Mouse (Mus musculus): ENCODE results near the gene Ovol3.
"Not testable (repeated sequence)": the region's sequence is repeated elsewhere in the genome, so short reads cannot be mapped to it uniquely, and the experiment has no call there.

The Ovol3 gene

DNA sequence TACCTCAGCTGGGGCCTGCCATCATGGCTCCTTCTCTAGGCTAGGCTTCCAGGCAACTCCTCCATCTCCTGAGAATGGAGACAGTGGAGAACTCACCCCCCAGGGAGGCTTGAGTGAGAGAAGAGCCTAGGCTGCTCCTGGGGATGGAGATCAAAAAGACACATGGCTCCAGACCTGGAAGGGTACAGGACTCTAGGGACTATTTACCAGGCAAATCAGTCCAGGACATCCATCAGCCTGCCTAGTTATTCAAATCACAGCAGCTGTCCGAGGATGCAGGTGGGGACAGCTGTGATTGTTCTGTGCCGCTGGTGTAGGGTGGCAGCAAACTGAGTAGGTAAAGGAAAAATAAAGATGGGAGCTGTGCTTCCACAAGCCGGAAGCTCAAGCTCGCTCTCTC lies at the start of gene Ovol3:
Ovol3 (minus strand) TSS at position 101 of the 400 bp plus-strand sequence.
- in situ Hi-C loops (cut with MboI; ENCODE audit: unreplicated experiment in 2 of 2): no loop called here

DNA sequence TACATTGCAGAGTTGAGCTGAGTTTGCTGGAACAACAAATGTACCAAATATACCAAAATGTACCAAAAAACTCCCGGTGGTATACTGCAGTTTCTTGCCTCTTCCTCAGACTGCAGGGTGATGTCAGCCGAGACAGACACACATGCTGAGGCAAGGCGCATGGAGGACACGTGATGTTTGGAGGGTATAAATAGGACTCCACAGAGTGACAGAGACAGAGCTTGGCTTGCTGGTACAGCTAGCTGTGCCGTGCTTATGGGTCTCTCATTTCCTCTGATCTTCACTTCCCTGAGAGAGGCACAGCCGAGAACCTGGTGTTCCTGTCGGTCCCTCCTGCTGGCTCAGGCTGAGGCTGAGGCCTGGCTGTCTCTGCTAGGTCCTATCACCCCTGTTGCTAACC lies 47.2 kb upstream of the Ovol3 start:
- in situ Hi-C loops (cut with MboI; ENCODE audit: unreplicated experiment in 2 of 2): no loop called here

DNA sequence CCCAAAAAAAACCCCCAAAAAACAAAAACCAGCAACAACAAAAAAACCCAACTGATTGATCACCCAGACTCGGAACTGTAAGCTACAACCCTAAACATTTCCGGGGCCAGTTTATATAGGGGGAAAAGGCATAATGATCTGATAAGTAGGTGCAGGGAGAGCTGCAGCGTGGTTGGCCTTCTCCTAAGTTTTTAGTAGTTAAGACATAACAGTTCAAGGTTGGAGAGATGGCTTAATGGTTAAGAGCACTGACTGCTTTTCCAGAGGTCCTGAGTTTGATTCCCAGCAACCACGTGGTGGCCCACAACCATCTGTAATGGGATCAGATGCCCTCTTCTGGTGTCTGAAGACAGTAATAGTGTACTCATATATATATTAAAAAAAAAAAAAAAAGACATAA lies 46.0 kb upstream of the Ovol3 start:
- in situ Hi-C loops (cut with MboI; ENCODE audit: unreplicated experiment in 2 of 2): no loop called here

DNA sequence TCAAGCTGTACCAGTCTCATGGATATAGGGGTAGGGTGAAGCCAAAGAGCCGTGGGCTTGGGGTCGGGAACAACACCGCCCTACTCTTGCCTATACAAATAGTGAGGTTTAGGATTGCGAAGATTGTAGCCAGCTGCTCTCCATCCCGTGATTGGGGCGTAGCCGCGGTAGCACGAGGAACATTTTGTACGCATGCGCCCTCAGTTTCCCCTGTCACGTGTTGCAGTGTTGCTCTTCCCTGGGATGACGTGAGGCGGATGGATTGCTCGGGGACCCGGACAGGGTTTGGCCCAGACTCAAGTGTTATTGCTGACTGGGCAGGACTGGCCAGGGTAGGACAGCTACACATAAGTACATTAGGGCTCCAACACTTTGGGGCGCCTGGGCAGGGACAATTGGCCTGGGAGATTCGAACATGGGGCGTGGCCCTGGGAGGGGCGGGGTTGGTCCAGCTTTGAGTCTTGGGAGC lies 45.2 kb upstream of the Ovol3 start:
- in situ Hi-C loops (cut with MboI; ENCODE audit: unreplicated experiment in 2 of 2): no loop called here

DNA sequence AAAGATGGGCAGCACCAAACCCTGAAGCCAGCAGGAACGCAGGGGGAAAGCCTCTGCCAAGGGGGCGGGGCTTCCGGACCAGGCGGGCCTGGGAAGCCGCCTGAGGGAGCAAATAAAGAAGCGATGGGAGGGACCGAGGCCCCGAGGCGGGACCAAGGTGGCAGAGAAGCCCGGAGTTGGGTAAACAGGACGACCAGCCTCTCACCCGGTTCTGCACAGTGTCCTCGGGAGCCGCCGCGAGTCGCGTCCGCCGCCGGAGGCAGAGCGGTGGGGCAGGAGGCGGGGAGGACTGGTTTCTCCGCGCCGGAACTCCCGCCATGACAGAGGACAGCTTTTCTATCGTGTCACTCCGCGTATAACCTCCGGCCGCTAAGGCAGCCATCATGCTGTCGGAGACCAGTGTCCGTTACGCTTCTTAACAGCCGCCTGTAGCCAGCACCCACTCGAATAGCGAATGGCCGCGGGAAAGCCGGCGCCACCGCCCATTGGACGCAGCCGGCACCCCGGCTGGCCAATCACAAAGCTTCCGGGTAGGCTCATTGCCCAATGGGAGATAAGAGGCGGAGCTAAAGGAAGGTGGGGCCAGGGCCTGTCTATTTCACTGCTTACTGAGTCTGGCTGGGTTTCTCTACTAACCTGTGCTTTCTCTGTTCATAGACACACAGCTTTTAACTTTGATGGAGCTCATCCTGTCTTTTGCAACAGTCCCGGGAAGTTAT lies 44.6 kb upstream of the Ovol3 start, which contains the start of the genes Thap8 and Wdr62:
Thap8 (plus strand) TSS at position 144 of the 719 bp plus-strand sequence.
Wdr62 (minus strand) TSS at position 469 of the 719 bp plus-strand sequence.
- in situ Hi-C loops (cut with MboI; ENCODE audit: unreplicated experiment in 2 of 2): no loop called here

DNA sequence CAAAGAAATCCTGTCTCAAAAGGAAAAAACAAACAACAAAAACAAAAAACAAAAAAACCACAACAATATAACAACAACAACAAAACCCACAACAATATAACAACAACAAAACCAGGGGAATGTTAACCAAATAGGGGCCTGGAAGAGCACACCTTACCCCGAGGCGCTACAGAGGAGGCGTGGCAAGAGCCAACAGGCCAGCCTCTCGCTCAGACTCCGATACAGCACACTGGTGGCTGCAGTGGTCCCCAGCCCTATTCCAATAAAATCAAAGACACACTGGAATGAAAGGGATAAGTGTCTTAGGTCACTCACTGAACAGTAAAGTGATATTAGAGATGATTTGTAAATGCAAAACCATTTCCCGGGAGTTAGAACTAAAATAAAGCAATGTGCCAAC lies 44.0 kb upstream of the Ovol3 start:
- in situ Hi-C loops (cut with MboI; ENCODE audit: unreplicated experiment in 2 of 2): no loop called here

DNA sequence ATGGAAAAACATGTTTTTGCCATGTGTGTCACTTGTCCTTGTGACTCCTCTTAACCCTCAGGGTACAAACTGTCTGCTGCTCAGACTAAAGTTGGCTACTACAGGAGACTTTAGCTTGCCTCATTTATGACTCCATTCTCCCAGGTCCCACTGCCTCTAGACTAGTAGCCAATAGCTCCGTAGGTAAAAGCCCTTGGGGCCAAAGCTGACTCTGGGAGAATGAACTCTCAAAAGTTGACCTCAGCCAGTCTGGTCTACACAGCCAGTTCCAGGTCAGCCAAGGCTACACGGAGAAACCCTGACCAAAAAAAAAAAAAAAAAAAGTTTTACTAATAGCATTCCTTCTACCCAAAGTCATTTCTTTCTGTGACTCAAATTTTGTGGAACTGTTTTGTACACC lies 43.4 kb upstream of the Ovol3 start:
- in situ Hi-C loops (cut with MboI; ENCODE audit: unreplicated experiment in 2 of 2): no loop called here

DNA sequence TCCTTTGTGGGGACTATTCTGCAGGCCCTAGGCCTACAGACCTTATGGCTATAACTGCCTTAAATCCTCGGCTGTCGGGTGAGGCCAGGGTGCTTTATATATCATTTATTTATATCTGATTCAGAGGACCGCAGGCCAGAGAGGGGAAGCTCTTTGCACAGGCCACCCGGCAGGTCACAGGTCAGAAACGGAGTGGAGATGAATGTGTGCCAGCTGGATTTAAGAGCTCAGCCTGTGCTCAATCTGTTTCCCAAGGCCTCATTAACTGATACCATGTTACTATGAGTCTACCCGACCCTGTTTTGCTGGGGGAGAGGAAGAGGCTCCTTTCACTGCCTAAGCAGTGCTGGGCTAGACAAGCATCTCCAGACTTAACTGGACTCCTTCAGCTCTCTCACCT lies 38.9 kb upstream of the Ovol3 start:
- in situ Hi-C loops (cut with MboI; ENCODE audit: unreplicated experiment in 2 of 2): no loop called here

DNA sequence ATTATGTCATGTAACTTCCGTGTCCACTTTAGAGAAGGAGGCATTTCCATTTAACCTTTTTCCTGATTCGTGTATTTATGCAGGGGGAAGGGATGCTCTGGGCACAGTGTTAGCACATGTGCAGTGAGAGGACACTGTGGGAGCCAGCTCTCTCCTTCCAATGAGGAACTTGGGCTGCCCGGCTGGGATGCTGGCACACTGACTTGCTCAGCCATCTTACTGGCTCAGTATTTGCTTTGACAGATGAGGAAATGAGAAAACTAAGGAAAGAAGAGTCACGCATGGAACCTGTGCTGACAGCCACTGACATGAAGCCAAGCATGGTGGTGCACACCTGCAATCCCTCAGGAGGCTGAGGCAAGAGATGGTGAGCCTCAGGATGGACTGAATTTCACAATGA lies 34.1 kb upstream of the Ovol3 start:
- in situ Hi-C loops (cut with MboI; ENCODE audit: unreplicated experiment in 2 of 2): no loop called here

DNA sequence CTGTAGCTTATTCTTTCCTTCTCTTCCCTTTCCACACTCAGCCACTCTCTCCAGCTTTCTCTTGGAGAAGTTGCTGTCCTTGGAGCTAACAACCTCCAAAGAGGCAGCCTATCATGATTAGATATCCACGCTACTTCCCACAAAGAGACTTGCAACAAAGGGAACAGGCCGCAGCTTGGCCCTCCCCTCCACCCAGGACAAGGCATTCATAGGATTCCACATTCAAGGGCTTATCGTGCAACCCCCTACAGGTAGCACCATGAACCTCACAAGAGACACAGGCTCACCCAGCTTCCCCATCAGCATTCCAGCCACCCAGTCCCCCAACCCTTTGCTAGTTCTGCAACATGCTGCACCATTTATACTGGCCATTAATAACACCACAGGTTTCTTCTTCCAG lies 31.3 kb upstream of the Ovol3 start:
- in situ Hi-C loops (cut with MboI; ENCODE audit: unreplicated experiment in 2 of 2): no loop called here

DNA sequence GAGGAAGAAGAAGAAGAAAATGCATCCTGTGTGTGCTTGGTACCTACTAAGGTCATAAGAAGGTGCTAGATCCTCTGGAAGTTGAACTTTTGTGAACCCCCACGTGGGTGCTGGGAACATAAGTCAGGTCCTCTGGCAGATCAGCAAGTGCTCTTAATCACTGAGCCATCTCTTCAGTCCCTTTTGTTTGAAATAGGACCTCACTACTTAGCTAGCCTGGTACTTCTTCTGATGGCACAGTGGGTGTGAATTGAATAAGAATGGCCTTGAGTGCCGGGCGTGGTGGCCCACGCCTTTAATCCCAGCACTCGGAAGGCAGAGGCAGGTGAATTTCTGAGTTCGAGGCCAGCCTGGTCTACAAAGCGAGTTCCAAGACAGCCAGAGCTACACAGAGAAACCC lies 30.4 kb upstream of the Ovol3 start:
- in situ Hi-C loops (cut with MboI; ENCODE audit: unreplicated experiment in 2 of 2): no loop called here

DNA sequence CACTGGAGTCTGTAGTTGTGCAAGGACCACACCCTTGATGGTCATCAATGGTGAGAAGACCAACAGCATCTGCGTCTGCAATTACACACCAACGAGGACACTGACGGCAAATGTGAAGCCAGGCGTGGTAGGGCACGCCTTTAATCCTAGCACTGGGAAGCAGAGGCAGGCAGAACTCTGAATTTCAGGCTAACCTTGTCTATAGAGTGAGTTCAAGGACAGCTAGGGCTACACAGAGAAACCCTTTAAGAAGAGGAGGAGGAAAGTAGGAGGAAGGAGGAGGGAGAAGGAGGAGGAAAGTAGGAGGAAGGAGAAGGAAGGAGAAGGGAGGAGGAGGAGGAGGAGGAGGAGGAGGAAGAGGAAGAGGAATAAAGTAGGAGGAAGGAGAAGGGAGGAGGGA lies 30.0 kb upstream of the Ovol3 start:
- in situ Hi-C loops (cut with MboI; ENCODE audit: unreplicated experiment in 2 of 2): no loop called here

DNA sequence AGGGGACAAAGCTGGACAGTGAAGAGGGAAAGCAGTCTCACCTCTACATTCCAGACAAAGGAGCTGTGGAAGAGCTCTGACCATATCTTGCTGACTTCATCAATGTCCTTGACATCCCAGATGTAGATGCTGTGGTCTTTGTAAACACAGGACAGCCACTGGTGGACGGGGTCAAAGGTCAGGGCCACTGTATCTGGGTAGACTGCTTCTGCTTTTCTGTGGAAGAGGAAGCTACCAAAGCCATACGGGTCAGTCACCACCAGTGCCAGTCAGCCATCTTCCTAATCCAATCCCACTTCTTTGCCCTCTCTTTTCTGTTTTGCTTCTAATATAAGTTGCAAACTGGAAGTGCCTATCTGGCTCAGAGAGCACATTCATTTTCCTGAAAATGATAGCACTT lies 29.5 kb upstream of the Ovol3 start:
- in situ Hi-C loops (cut with MboI; ENCODE audit: unreplicated experiment in 2 of 2): no loop called here

DNA sequence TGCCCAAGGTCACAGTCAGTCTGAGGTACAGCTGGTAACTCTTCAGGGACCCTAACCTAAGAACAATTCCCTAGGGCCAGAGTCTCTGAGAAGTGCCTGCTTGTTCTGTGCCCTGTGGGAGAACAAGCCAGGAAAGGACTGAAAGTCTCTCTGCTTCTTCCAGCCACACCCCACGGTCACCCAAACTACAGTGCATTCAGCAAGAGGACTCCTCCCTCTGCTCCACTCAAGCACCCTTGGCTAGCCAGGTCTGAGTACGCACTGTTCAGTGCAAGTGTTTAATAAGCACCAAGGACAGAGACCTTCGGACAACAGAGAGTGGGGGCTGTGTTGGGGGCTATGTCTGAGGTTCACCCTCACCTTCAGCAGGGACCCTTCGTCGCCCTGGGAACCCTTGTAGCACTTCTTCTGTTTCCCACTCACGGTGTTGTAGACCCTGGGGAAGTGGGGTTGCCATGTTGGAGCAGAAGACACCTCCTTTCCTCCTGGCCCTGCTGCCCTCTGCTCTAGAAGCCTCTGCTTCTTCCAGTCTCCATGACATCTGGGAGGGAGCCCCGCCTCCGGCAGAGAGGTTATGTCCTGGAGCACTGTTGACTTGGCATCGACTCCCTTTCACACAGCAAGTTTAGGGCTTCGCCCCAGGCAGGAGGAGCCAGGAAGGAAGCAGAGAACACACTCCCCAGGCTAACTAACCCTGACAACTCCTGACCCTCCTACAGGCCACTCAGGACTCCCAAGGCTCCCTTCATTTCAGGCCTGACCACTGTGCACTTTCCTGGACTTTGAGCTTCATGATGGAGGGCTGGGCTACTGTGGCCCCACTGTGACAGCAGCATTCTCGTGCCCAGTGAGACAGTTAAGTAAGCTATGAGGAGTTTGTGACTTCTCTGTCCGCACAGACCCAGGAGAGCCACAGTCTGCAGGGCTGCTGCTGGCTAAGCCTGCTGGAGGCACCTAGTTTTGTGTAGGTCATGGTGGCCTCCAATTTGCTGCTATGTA lies 16.7 kb upstream of the Ovol3 start:
- in situ Hi-C loops (cut with MboI; ENCODE audit: unreplicated experiment in 2 of 2): no loop called here

DNA sequence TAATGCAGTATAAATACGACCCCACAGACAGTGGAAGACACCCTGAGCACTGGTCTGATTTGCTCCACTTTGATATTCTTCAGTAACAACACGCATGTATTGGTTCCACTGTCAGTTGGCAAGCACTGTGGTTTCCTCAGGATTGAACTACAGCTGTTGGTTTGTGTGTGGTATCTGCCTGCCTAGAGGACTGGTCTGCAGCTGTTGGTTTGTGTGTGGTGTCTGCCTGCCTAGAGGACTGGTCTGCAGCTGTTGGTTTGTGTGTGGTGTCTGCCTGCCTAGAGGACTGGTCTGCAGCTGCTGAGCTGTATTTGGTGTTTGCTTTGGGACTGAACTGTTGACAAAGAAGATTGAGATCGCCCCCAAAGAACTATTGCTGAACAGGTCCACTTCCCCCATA lies 1.8 kb upstream of the Ovol3 start:
- in situ Hi-C loops (cut with MboI; ENCODE audit: unreplicated experiment in 2 of 2): not testable (repeated sequence)

DNA sequence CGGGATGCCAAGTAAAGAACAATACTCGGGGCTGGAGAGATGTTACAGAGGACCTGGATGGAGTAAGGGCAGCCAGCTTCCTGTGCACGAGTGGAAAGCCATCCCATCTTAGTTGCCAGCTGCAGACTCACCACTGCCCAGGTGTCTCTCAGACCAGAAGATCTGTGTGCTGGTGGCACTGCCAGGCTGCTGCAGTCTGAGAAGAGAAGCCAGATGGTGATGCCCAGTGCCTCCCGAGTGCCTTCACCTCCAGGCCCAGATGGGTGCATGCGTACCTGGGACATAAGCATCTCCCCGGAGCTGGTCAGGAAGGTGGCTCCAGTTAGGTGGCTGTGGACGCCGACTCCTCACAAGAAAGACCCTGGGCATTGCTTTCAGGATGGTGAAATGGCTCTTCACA lies 434 bp downstream of the Ovol3 start:
- in situ Hi-C loops (cut with MboI; ENCODE audit: unreplicated experiment in 2 of 2): no loop called here

DNA sequence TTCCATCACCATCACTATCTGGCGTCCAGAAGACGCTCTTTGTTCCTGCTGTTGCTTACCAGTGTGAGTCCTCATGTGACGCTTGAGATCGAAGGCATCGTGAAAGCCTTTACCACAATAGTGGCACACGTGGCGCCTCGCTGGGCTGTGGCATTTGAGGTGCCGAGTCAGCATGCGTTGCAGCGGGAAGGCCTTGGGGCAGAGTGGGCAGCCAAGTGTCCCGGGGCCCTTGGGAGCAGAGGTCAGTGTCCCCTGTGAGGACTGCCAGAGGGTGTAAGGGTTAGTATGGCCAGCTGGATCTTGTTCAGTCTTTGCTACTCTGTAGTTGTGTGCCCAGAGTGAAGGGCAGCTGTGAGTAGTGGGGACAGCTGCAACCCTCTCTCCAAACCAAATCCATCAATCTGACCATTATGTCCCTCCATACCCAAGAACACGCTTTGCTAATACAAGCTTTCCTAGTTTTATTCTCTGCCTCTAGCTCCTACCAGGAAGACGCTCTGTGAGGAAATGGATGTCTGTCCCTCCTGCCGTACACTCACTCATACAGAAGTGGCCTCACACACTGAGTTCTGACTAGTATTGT lies 1.2 kb downstream of the Ovol3 start:
- in situ Hi-C loops (cut with MboI; ENCODE audit: unreplicated experiment in 2 of 2): no loop called here

DNA sequence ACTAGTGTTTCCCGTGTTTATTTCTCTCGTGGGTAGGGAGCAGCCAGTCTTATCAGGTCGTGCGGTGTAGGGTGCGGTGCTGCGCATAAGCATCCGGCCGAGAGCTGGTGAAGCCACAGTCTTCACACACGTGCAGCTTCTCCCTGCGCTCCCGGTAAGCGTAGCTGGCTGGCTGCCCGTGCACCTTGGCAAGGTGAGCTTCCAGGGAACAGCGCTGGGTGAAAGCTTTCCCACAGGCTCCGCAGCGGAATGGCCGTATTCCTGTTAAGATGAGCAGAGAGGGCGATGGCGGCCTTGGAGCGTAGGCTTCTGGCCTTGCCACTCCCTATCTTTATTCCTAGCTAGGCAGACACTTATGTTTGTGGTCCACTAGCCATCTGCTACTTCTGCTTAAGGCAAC lies 2.1 kb downstream of the Ovol3 start:
- in situ Hi-C loops (cut with MboI; ENCODE audit: unreplicated experiment in 2 of 2): no loop called here

DNA sequence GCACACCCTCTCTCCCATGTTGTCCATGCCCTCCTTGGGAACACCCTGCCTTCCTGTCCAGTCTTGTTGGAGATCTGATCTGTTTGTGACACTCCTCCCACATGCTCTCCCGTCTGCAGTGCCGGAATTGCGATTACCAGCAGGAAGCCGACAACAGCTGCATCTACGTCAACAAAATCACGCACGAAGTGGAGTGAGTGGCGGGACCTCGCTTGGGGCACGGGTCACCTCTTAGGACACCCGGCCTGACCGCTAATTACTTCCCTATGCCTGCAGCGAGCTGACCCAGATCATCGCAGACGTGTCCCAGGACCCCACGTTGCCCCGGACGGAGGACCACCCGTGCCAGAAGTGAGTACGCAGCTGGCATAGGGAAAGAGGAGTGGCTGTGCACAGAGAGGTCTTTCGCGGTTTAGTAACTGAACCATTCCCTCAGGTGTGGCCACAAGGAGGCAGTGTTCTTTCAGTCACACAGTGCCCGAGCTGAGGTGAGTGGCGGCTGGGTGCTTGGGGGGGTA lies 2.8 kb downstream of the Ovol3 start:
- in situ Hi-C loops (cut with MboI; ENCODE audit: unreplicated experiment in 2 of 2): no loop called here

DNA sequence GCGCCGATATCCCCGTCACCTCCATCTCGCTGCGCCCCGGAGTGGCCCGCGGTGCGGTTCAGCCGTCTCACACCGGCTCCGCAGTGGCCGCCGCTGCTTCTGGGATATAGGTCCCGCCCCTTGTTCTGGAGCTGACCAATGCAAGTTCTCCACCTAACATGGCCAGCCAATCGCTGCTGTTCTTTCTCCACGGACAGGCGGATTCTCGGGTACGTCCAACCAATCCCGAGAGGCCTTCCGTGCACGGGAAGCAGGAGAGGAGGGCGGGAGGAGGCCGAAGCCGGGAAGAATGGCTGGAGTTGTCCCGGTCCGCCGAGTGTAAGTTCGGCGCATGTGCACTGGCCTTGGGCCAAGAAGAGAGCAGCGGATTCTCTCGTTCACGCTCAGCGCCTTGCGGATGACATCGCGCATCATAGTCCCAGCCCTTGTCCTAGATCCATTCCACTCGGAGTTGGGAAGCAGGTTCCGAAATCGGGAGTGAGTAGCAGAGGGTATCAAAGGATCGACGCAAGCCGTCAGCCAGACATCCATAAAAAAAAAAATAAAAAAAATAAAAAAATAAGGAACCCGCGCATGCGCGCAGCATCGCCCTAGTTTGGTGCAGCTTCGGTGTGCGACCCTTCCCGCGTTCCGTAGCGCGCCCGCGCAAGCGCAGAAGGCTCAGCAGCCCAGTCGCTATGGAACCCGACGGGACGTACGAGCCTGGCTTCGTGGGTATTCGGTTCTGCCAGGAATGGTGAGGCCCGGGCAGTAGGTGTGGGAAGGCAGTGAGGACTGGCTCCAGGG lies 3.7 kb downstream of the Ovol3 start, which contains the start of the genes Polr2i and Tbcb:
Polr2i (plus strand) TSS at position 280 of the 786 bp plus-strand sequence.
Tbcb (minus strand) TSS at position 604 of the 786 bp plus-strand sequence.
- in situ Hi-C loops (cut with MboI; ENCODE audit: unreplicated experiment in 2 of 2): no loop called here

Data from v-Abl transformed pro-B cells (cell line).